Mouse (Mus musculus) gastrocnemius, postnatal 10 days (tissue): Measurements from ENCODE around the gene Tsks. TPM values are rescaled to one million over a fixed set of nuclear protein-coding genes. Genes with fewer than 3 reads are reported as not detected.
A peak's percentile ranks its signal among the peaks of the same experiment; 100 is the strongest.

ENCODE experiments used
- DNase-seq: peaks from one replicate; pipeline ENCODE4 v3.0.0; 2021; ENCODE audit warnings: mixed read lengths
- long read RNA-seq, 2 experiments: library from polyadenylated mRNA; stranded (forward); transcript quantifications; one replicate each; pipeline ENCODE4 v2.0.0; 2021
- total RNA-seq, 2 experiments: library from RNA; stranded (reverse); gene quantifications; 2 replicates each; pipeline ENCODE4 v1.2.3; 2021

The Tsks gene
- total RNA-seq: not detected
- long read RNA-seq, experiment 1: 0 reads
- long read RNA-seq, experiment 2: 0 reads

- DNase-seq: no peak
Observed at GRCm38 (mm10) chr7:44942904-44943303, at the start of gene Tsks. Gene Tsks, plus strand, starts transcription at chr7:44943204.

GRCm38 (mm10) chr7:44894175-44894574 is 48.8 kb upstream of the Tsks start:
- no peak for DNase-seq

GRCm38 (mm10) chr7:44895206-44895592 is 47.8 kb upstream of the Tsks start:
- no peak for DNase-seq

GRCm38 (mm10) chr7:44895593-44896434 is 47.2 kb upstream of the Tsks start, which contains the start of gene Fuz:
Gene Fuz, plus strand, starts transcription at chr7:44896079.
- DNase-seq: peak; percentile 83

GRCm38 (mm10) chr7:44896499-44896898 is 46.5 kb upstream of the Tsks start:
- DNase-seq: no peak

- DNase-seq: no peak
Observed at GRCm38 (mm10) chr7:44898607-44899006, 44.4 kb upstream of the Tsks start.

- no peak for DNase-seq
Observed at GRCm38 (mm10) chr7:44900632-44901031, 42.4 kb upstream of the Tsks start.

GRCm38 (mm10) chr7:44901230-44901722 is 41.7 kb upstream of the Tsks start:
- DNase-seq: peak; percentile 44

GRCm38 (mm10) chr7:44905430-44905829 is 37.6 kb upstream of the Tsks start:
- DNase-seq: no peak

GRCm38 (mm10) chr7:44908706-44909476 is 34.1 kb upstream of the Tsks start:
- no peak for DNase-seq

- no peak for DNase-seq
Observed at GRCm38 (mm10) chr7:44914396-44914795, 28.6 kb upstream of the Tsks start.

- no peak for DNase-seq
Observed at GRCm38 (mm10) chr7:44915314-44915713, 27.7 kb upstream of the Tsks start.

- no peak for DNase-seq
Observed at GRCm38 (mm10) chr7:44916191-44916590, 26.8 kb upstream of the Tsks start.

GRCm38 (mm10) chr7:44916881-44917280 is 26.1 kb upstream of the Tsks start:
- no peak for DNase-seq

- no peak for DNase-seq
Observed at GRCm38 (mm10) chr7:44918219-44918618, 24.8 kb upstream of the Tsks start.

- no peak for DNase-seq
Observed at GRCm38 (mm10) chr7:44919127-44919526, 23.9 kb upstream of the Tsks start.

- DNase-seq: no peak
Observed at GRCm38 (mm10) chr7:44922530-44922929, 20.5 kb upstream of the Tsks start.

GRCm38 (mm10) chr7:44925468-44925867 is 17.5 kb upstream of the Tsks start:
- no peak for DNase-seq

GRCm38 (mm10) chr7:44928570-44928969 is 14.4 kb upstream of the Tsks start:
- DNase-seq: no peak

GRCm38 (mm10) chr7:44929204-44930151 is 13.5 kb upstream of the Tsks start, which contains the start of gene Ap2a1:
Gene Ap2a1, minus strand, starts transcription at chr7:44929496.
- DNase-seq: peak; percentile 94

- no peak for DNase-seq
Observed at GRCm38 (mm10) chr7:44938680-44939079, 4.3 kb upstream of the Tsks start.

- no peak for DNase-seq
Observed at GRCm38 (mm10) chr7:44949922-44950321, 6.9 kb downstream of the Tsks start.
